Mouse (Mus musculus): ENCODE measurements around the gene Anks6. TPM values are rescaled to one million over a fixed set of nuclear protein-coding genes. Genes with fewer than 3 reads are reported as not detected.

Gene Anks6
- total and polyA plus RNA-seq, 3 experiments: not detected

DNA sequence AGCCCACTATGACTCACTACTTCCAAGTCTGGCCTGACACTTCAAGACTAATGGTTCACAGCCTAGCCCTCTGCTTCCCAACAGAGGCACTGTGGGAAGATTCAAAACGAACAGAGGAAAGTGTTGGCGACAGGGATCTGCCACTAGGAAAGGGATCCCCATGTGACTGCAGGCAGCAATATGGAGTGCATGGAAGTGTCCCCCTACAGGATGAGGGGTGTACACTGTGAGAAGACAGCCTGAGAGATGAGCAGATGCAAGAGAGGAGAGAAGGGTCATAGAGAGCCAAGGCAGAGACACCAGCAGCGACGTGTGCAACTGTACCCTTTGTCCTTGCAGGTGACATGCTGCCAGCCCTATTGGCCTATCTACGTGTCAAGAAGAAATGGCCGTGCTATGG lies 33.3 kb downstream of the Anks6 start:
- no peak overlapping the region for H3K9ac ChIP-seq (ENCODE audit: insufficient read depth, low read depth)
- peaks cover 3% of the 10 kb centered on the region for H3K9me3 ChIP-seq (replicated peaks; ENCODE audit: low read length)
- peaks cover 82% of the 10 kb centered on the region for H3K27me3 ChIP-seq (replicated peaks)
- H3K27ac ChIP-seq (ENCODE audit: insufficient read depth, low read depth): no peak overlapping the region
- no peak overlapping the region for H3K4me2 ChIP-seq (ENCODE audit: insufficient read depth, low read depth, poor library complexity, severe bottlenecking)
- H3K36me3 ChIP-seq (replicated peaks in 1 of 2; ENCODE audit: control insufficient read depth in 1 of 2, insufficient read depth in 1 of 2, low read length in 1 of 2): no peaks in the 10 kb centered on the region
- TF ChIP-seq RCOR1 (conservative IDR thresholded peaks at IDR 0.05; ENCODE audit: low read depth, low read length) (no peak), UBTF (IDR thresholded peaks at IDR 0.05; ENCODE audit: low read depth, low read length) (no peak), ZKSCAN1 (IDR thresholded peaks at IDR 0.05; ENCODE audit: borderline replicate concordance, low read depth, low read length) (no peak), JUND (conservative IDR thresholded peaks at IDR 0.05; ENCODE audit: low read depth, low read length) (no peak), ZC3H11A (IDR thresholded peaks at IDR 0.05; ENCODE audit: low read depth, low read length) (no peak), CHD2 (IDR thresholded peaks at IDR 0.05; ENCODE audit: low read length) (no peak), USF1 (IDR thresholded peaks at IDR 0.05; ENCODE audit: low read depth, low read length) (no peak)
- H3K4me3 ChIP-seq (replicated peaks in 1 of 3; ENCODE audit: low read depth in 2 of 3, low read length in 2 of 3, poor library complexity in 1 of 3): no peak overlapping the region
- H3K4me1 ChIP-seq (ENCODE audit: control insufficient read depth in 1 of 2, insufficient read depth in 2 of 2): no peaks in the 10 kb centered on the region
- dilution Hi-C loops (cut with MboI; ENCODE audit: extremely low pct_ligation_motif_present, extremely low pct_unique_long_range_greater_than_20kb, low sequenced_read_pairs): no loop called here
- DNase-seq (ENCODE audit: extremely low read depth): no peak
- H3K79me2 ChIP-seq (replicated peaks; ENCODE audit: control insufficient read depth, extremely low read depth, insufficient read depth, poor library complexity, severe bottlenecking): no peaks in the 10 kb centered on the region
- in situ Hi-C loops (cut with MboI; ENCODE audit: low pct_ligation_motif_present, low pct_unique_long_range_greater_than_20kb, low sequenced_read_pairs): no loop called here

GRCm38 (mm10) chr4:47022804-47023603 lies 34.2 kb downstream of the Anks6 start:
- Histone ChIP-seq H3K4me1 (ENCODE audit: control insufficient read depth in 1 of 2, insufficient read depth in 2 of 2) (no peaks in the 10 kb centered on the region), H3K4me2 (ENCODE audit: insufficient read depth, low read depth, poor library complexity, severe bottlenecking) (no peak overlapping the region), H3K9ac (ENCODE audit: insufficient read depth, low read depth) (no peak overlapping the region), H3K36me3 (replicated peaks in 1 of 2; ENCODE audit: control insufficient read depth in 1 of 2, insufficient read depth in 1 of 2, low read length in 1 of 2) (no peaks in the 10 kb centered on the region), H3K27ac (ENCODE audit: insufficient read depth, low read depth) (no peak overlapping the region), H3K9me3 (replicated peaks; ENCODE audit: low read length) (peaks cover 2% of the 10 kb centered on the region), H3K79me2 (replicated peaks; ENCODE audit: control insufficient read depth, extremely low read depth, insufficient read depth, poor library complexity, severe bottlenecking) (no peaks in the 10 kb centered on the region), H3K4me3 (replicated peaks in 1 of 3; ENCODE audit: low read depth in 2 of 3, low read length in 2 of 3, poor library complexity in 1 of 3) (no peak overlapping the region), H3K27me3 (replicated peaks) (peaks cover 77% of the 10 kb centered on the region)
- DNase-seq (ENCODE audit: extremely low read depth): no peak
- in situ Hi-C loops (cut with MboI; ENCODE audit: low pct_ligation_motif_present, low pct_unique_long_range_greater_than_20kb, low sequenced_read_pairs): no loop called here
- TF ChIP-seq ZMIZ1 (IDR thresholded peaks at IDR 0.05; ENCODE audit: low read depth, low read length) (no peak), TCF12 (IDR thresholded peaks at IDR 0.05; ENCODE audit: low read depth, low read length) (no peak), PAX5 (IDR thresholded peaks at IDR 0.05; ENCODE audit: low read length) (no peak), NRF1 (IDR thresholded peaks at IDR 0.05; ENCODE audit: low read depth, low read length) (no peak), KAT2A (IDR thresholded peaks at IDR 0.05; ENCODE audit: insufficient replicate concordance, low read length) (no peak), USF1 (IDR thresholded peaks at IDR 0.05; ENCODE audit: low read depth, low read length) (no peak), RCOR1 (conservative IDR thresholded peaks at IDR 0.05; ENCODE audit: low read depth, low read length) (no peak), TBP (conservative IDR thresholded peaks at IDR 0.05; ENCODE audit: low read depth, low read length) (no peak), MXI1 (IDR thresholded peaks at IDR 0.05; ENCODE audit: low read depth, low read length) (no peak), MYC (IDR thresholded peaks at IDR 0.05; ENCODE audit: low read depth, low read length) (no peak), MEF2A (IDR thresholded peaks at IDR 0.05; ENCODE audit: borderline replicate concordance, low read depth, low read length) (no peak), POLR2A (IDR thresholded peaks at IDR 0.05; ENCODE audit: low read depth, low read length) (no peak), GABPA (IDR thresholded peaks at IDR 0.05; ENCODE audit: insufficient replicate concordance, low read depth, low read length) (no peak)
- dilution Hi-C loops (cut with MboI; ENCODE audit: extremely low pct_ligation_motif_present, extremely low pct_unique_long_range_greater_than_20kb, low sequenced_read_pairs): no loop called here

Data from CH12.LX (cell line).